Mouse (Mus musculus) megakaryocyte, embryonic 14.5 days (primary cell): ENCODE results near the gene Plekhg3.

ENCODE experiments used
- FLI1 ChIP-seq: IDR thresholded peaks from 2 replicates; pipeline ENCODE4 v1.6.1; 2012; ENCODE audit warnings: low read length, inconsistent platforms, mixed read lengths
- GATA1 ChIP-seq: IDR thresholded peaks from 3 replicates; pipeline ENCODE4 v1.6.1; 2012; ENCODE audit warnings: mixed read lengths, low read length, inconsistent platforms, borderline replicate concordance

DNA sequence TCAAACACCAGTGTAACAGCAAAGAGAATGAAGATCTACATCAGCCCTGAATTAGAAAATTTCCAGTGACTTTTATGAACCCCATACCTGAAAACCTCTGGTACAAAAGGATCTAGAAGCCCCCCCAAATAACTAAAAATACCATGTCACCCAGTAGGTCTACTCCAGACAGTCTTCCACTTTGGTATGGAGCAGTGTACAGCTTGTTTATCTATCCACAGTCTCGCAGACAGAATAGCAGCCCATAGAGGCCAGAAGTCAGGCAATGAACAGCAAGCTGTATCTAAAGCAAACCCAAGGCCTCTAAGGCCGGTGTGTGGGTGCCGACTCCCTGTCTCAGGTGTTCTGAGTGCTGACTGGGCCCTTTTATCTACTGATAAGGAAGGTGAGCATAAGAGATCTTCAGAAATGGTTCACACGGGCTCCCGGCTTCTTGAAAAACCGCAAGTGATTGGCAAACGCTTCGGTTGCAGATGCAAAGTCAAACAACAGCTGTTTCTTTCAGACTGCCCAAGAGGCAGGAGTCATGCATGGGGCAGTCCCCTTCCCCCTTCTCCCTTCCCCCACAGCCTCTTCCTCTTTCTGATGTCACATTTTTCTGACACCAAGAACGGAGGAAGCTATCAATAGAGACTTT is 3.3 kb upstream of the Plekhg3 start:
- TF ChIP-seq GATA1 (no peak), FLI1 (no peak)
